9 mouse cellular contexts compared by ENCODE assay signal in the genomic region with DNA sequence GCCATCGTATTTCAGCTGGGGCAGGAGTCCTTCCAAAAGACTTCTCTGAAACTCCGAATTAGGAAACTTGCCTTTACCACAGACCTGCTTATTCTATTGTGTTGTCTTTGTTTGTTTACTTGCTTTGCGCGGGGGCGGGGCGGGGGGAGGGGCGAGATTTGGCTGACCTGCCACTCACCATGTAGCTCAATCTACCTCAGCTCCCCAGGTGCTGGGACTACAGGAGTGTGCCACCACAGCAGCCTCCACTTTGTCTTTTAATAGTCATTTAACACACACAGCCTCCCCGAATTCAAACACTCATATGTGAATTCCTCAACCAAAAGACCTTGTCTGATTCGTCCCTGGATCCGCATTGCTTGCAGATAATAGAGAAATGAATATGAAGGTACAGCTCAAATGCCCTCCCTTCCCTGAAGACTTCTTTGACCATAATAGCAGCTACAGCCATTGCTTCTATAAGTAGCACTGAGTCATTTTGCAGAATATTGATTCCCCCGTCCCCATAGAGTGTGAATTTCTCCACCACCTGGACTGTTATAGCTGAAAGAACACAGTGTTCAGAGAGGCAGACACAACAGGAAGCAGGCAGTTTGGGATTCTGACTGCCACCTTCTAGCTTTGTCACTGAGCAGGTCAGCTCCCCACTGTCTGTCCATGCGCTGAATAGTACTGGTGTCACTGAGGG. TPM values are rescaled to one million over a fixed set of nuclear protein-coding genes. Genes with fewer than 3 reads are reported as not detected.
DNase-seq lines count a peak whose midpoint lies in the region; ATAC-seq and TF ChIP-seq lines count a peak whose summit lies in the region.
"Had no signal": no experiment of that assay in that cellular context is flagged by ENCODE, and none has a peak within 500 bp of the region (broad histone marks: within the 10 kb centered on the region; RNA-seq: fewer than 3 reads in every experiment).

No protein-coding gene starts in this region.

- H3K79me2 ChIP-seq in macrophage (ENCODE audit: inconsistent target): peaks cover 35% of the 10 kb centered on the region

- no peaks in the 10 kb centered on the region for H3K9me3 ChIP-seq in G1E (replicated peaks)
- H3K9me3 ChIP-seq in forebrain, embryonic 14.5 days (replicated peaks; ENCODE audit: control insufficient read depth, low read length): no peaks in the 10 kb centered on the region

- no peak for DNase-seq in kidney, adult 2 months
- DNase-seq in kidney, postnatal 4 days: no peak
- DNase-seq in G1E (ENCODE audit: low spot score): no peak
- DNase-seq in forebrain, embryonic 14.5 days (ENCODE audit: low spot score): no peak
- no peak for DNase-seq in urinary bladder, postnatal 36 days (ENCODE audit: low spot score in 2 of 2)
- no peak for DNase-seq in thymus, postnatal 14 days
- DNase-seq in thymus, postnatal 4 days: no peak
- DNase-seq: lung, adult 2 months had no signal

- peak overlapping the region; percentile 29 for H3K4me3 ChIP-seq in kidney, adult 2 months (ENCODE audit: insufficient read depth, low read depth, low read length)
- peak overlapping the region; percentile 93 for H3K4me3 ChIP-seq in G1E (ENCODE audit: low read depth, low read length)
- H3K4me3 ChIP-seq in forebrain, embryonic 14.5 days (ENCODE audit: low read depth, low read length): peak overlapping the region; percentile 89
- peak overlapping the region; percentile 39 for H3K4me3 ChIP-seq in macrophage (ENCODE audit: inconsistent target)

- peaks cover 9% of the 10 kb centered on the region; the same call in 1 of the 2 replicates for H3K4me1 ChIP-seq in kidney, adult 2 months (ENCODE audit: control insufficient read depth, insufficient read depth, low read length)
- peaks cover 28% of the 10 kb centered on the region for H3K4me1 ChIP-seq in G1E (ENCODE audit: insufficient read depth, low read depth, low read length)
- H3K4me1 ChIP-seq in forebrain, embryonic 14.5 days (ENCODE audit: control insufficient read depth, insufficient read depth, low read length): peaks cover 19% of the 10 kb centered on the region

- ATAC-seq in G1E (ENCODE audit: extremely low read depth, insufficient number of reproducible peaks, low FRiP score, poor library complexity, severe bottlenecking): no peak
- ATAC-seq in forebrain, embryonic 14.5 days: no peak

- peak overlapping the region; percentile 30; the same call in 1 of the 2 replicates for H3K27ac ChIP-seq in kidney, adult 2 months (ENCODE audit: insufficient read depth, low read depth, low read length)
- H3K27ac ChIP-seq in forebrain, embryonic 14.5 days (ENCODE audit: low read depth, low read length): peak overlapping the region; percentile 9; the same call in 1 of the 2 replicates
- peak overlapping the region; percentile 58 for H3K27ac ChIP-seq in macrophage

- H3K36me3 ChIP-seq in kidney, adult 2 months (ENCODE audit: control insufficient read depth, insufficient read depth, low read length): no peaks in the 10 kb centered on the region
- H3K36me3 ChIP-seq in G1E (replicated peaks) (peaks cover 5% of the 10 kb centered on the region), macrophage (ENCODE audit: inconsistent target) (no peaks in the 10 kb centered on the region)
- no peaks in the 10 kb centered on the region for H3K36me3 ChIP-seq in forebrain, embryonic 14.5 days (ENCODE audit: control insufficient read depth, insufficient read depth, low read length)

- H3K9ac ChIP-seq in forebrain, embryonic 14.5 days (ENCODE audit: low read length): peak overlapping the region; percentile 51

- 36% methylated on average over 12 of the region's 12 CpGs for WGBS in kidney, adult 2 months
- 33% methylated on average over 12 of the region's 12 CpGs for WGBS in forebrain, embryonic 14.5 days
- 43% methylated on average over 12 of the region's 12 CpGs for WGBS in macrophage (ENCODE audit: missing documents)

- no peaks in the 10 kb centered on the region for H3K27me3 ChIP-seq in kidney, adult 2 months (replicated peaks; ENCODE audit: control insufficient read depth, insufficient read depth, low read length)
- peaks cover 26% of the 10 kb centered on the region for H3K27me3 ChIP-seq in G1E (ENCODE audit: insufficient read depth, low read length)
- H3K27me3 ChIP-seq in forebrain, embryonic 14.5 days (replicated peaks; ENCODE audit: control insufficient read depth, insufficient read depth, low read length): no peaks in the 10 kb centered on the region

- TF ChIP-seq CTCF in kidney, adult 2 months (conservative IDR thresholded peaks at IDR 0.05; ENCODE audit: insufficient read depth, insufficient read length, low read depth, low read length): no peak
- TF ChIP-seq CTCF in G1E (IDR thresholded peaks at IDR 0.05; ENCODE audit: low read depth, low read length): no peak

- peak overlapping the region; percentile 75 for H3K4me2 ChIP-seq in forebrain, embryonic 14.5 days (ENCODE audit: low read length)

- TF ChIP-seq POLR2A in kidney, adult 2 months (IDR thresholded peaks at IDR 0.05; ENCODE audit: low read depth, low read length): no peak

RNA-seq across cellular contexts. Expression of a gene that starts 1.1 kb away (rescaled TPM):
- 8.0 and 17.0 TPM in 2 replicates for polyA plus RNA-seq in kidney, adult 2 months (2012; rRNA removed)
- total RNA-seq in G1E (2014; fragmentation: Nextera tagmentation) (23.3 and 25.0 TPM in 2 replicates), G1E (2017) (27.5 and 29.9 TPM in 2 replicates)
- polyA plus RNA-seq in G1E (2012) (13.1 and 20.3 TPM in 2 replicates), macrophage (2018) (29.6 to 32.2 TPM (median 30.1 TPM) in 3 replicates)
- polyA plus RNA-seq in forebrain, embryonic 14.5 days (2014; fragmentation: Nextera tagmentation; extraction: Ambion mirVana): 12.2 and 13.2 TPM in 2 replicates
- 100 to 1,000 TPM in 25 of 26 experiments, 10 to 100 TPM in 1; 50.7 to 434 (median 284) TPM for total RNA-seq in macrophage (2018; cell fraction: chromatin; rRNA removed)
- total RNA-seq in macrophage (2018; cell fraction: cytosol; rRNA removed): 10 to 100 TPM; 34.5 to 59.0 (median 45.3) TPM
- 100 to 1,000 TPM in 23 of 26 experiments, 10 to 100 TPM in 3; 61.5 to 335 (median 157) TPM for total RNA-seq in macrophage (2018; cell fraction: nucleus; rRNA removed)

RNA-seq across cellular contexts. Expression of a gene that starts 40.5 kb away (rescaled TPM):
- polyA plus RNA-seq in kidney, adult 2 months (2012; rRNA removed): 286 and 363 TPM in 2 replicates
- total RNA-seq in G1E (2014; fragmentation: Nextera tagmentation): not detected in 2 replicates
- total RNA-seq in G1E (2017): 0.27 and 0.52 TPM in 2 replicates
- polyA plus RNA-seq in G1E (2012): 0.06 and 0.08 TPM in 2 replicates
- 11.9 and 14.9 TPM in 2 replicates for polyA plus RNA-seq in forebrain, embryonic 14.5 days (2014; fragmentation: Nextera tagmentation; extraction: Ambion mirVana)
- total RNA-seq in macrophage (2018; cell fraction: chromatin; rRNA removed): 1 to 10 TPM in 1 of 26 experiments, under 1 TPM in 3, not detected in 22; 0.38 to 1.5 (median 0.58) TPM
- under 1 TPM; 0.24 to 0.88 (median 0.48) TPM for total RNA-seq in macrophage (2018; cell fraction: cytosol; rRNA removed)
- total RNA-seq in macrophage (2018; cell fraction: nucleus; rRNA removed): 1 to 10 TPM in 2 of 26 experiments, under 1 TPM in 15, not detected in 9; 0.22 to 1.0 (median 0.56) TPM
- polyA plus RNA-seq in macrophage (2018): 0.22 to 0.55 TPM (median 0.42 TPM) in 3 replicates

Comparison
In these comparisons a context has a peak if more than half of its experiments do, and no peak if none do; other contexts are left out.
1. H3K4me3 ChIP-seq: peak in every context shown above with its lines; median percentile 93 in G1E; 89 in forebrain, embryonic 14.5 days; 39 in macrophage; 29 in kidney, adult 2 months.
2. RNA of a gene that starts 40.5 kb away (polyA plus RNA-seq): 286 to 363 TPM in kidney, adult 2 months; 11.9 to 14.9 TPM in forebrain, embryonic 14.5 days, 0.22 to 0.55 TPM in macrophage and 0.06 to 0.08 TPM in G1E; every median in the first group is over 10 times any median in the second.
3. Peak in every context shown above with its lines, with median percentiles within 50 percentile points of each other: H3K27ac ChIP-seq.